Mouse (Mus musculus) natural killer cell, adult 2 months (primary cell): Measurements from ENCODE around the gene Gm10600.
"Not testable (repeated sequence)": the region's sequence is repeated elsewhere in the genome, so short reads cannot be mapped to it uniquely, and the experiment has no call there.

ENCODE experiments used
- DNase-seq, 2 experiments: peaks; one replicate each; pipeline ENCODE4 v3.0.0; 2022; ENCODE audit warnings: low spot score in 2 of 2

Gm10600 gene

GRCm38 (mm10) chr4:42240339-42240738, at the start of gene Gm10600:
TSS of gene Gm10600 (plus strand) at chr4:42240639.
- DNase-seq: not testable (repeated sequence)

DNA sequence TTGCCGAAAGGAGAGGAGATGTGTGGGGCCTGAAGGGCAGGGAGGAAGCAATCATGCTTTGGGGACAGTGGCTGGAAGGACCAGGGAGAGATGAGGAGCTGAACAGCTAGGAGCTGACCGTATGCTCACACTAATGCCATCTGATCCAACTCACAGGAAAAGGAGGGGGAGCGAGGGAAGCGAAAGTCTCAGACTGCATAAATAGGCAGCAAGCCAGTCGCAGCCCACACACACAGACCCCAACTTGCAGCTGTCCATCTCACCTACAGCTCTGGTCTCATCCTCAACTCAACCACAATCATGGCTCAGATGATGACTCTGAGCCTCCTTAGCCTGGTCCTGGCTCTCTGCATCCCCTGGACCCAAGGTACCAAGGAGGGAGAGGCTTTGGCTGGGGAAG, 15.0 kb downstream of the Gm10600 start, which contains the start of gene Ccl21b:
TSS of gene Ccl21b (plus strand) at position 301 of the 400 bp plus-strand sequence.
- DNase-seq: not testable (repeated sequence)
